ENCODE assay signal across 19 mouse cellular contexts in genomic region chr9:36989991-36990390, GRCm38 (mm10).
DNase-seq lines count a peak whose midpoint lies in the region; ATAC-seq and TF ChIP-seq lines count a peak whose summit lies in the region.
"Had no signal": no experiment of that assay in that cellular context is flagged by ENCODE, and none has a peak within 500 bp of the region (broad histone marks: within the 10 kb centered on the region; RNA-seq: fewer than 3 reads in every experiment).

No protein-coding gene starts in this region.

- WGBS in neural tube, embryonic 13.5 days, result 90% methylated on average over 3 of the region's 3 CpGs
- WGBS in neural tube, embryonic 15.5 days, result 90% methylated on average over 3 of the region's 3 CpGs

- peak; percentile 18; the same call in 1 of the 2 replicates for ATAC-seq in frontal cortex, adult (ENCODE audit: low TSS enrichment)
- ATAC-seq in neural tube, embryonic 13.5 days (ENCODE audit: low read depth), result no peak
- no peak for ATAC-seq in neural tube, embryonic 15.5 days (ENCODE audit: low FRiP score)

- H3K4me3 ChIP-seq in left cerebral cortex, adult 2 months, result no peak overlapping the region
- H3K4me3 ChIP-seq in neural tube, embryonic 13.5 days, result no peak overlapping the region
- H3K4me3 ChIP-seq in neural tube, embryonic 15.5 days (replicated peaks), result no peak overlapping the region
- H3K4me3 ChIP-seq: embryonic facial prominence, embryonic 13.5 days; embryonic facial prominence, embryonic 15.5 days; erythroblast, embryonic 14.5 days; forebrain, embryonic 10.5 days had no signal

- no peak overlapping the region for H3K4me2 ChIP-seq in neural tube, embryonic 13.5 days
- no peak overlapping the region for H3K4me2 ChIP-seq in neural tube, embryonic 15.5 days
- H3K4me2 ChIP-seq: embryonic facial prominence, embryonic 13.5 days; embryonic facial prominence, embryonic 15.5 days had no signal

- no peaks in the 10 kb centered on the region for H3K27me3 ChIP-seq in neural tube, embryonic 13.5 days
- no peaks in the 10 kb centered on the region for H3K27me3 ChIP-seq in neural tube, embryonic 15.5 days (replicated peaks)
- H3K27me3 ChIP-seq: embryonic facial prominence, embryonic 13.5 days; embryonic facial prominence, embryonic 15.5 days had no signal

- H3K36me3 ChIP-seq in neural tube, embryonic 13.5 days, result no peaks in the 10 kb centered on the region
- no peaks in the 10 kb centered on the region for H3K36me3 ChIP-seq in neural tube, embryonic 15.5 days
- H3K36me3 ChIP-seq: embryonic facial prominence, embryonic 13.5 days; embryonic facial prominence, embryonic 15.5 days had no signal

- peak overlapping the region; percentile 81 for H3K27ac ChIP-seq in left cerebral cortex, adult 2 months
- peak overlapping the region; percentile 61; the same call in 1 of the 2 replicates for H3K27ac ChIP-seq in neural tube, embryonic 13.5 days (replicated peaks)
- no peak overlapping the region for H3K27ac ChIP-seq in neural tube, embryonic 15.5 days (replicated peaks)
- H3K27ac ChIP-seq: embryonic facial prominence, embryonic 13.5 days; embryonic facial prominence, embryonic 15.5 days; forebrain, embryonic 10.5 days had no signal

- no peaks in the 10 kb centered on the region for H3K9me3 ChIP-seq in neural tube, embryonic 13.5 days
- no peaks in the 10 kb centered on the region for H3K9me3 ChIP-seq in neural tube, embryonic 15.5 days (replicated peaks)
- H3K9me3 ChIP-seq: embryonic facial prominence, embryonic 13.5 days; embryonic facial prominence, embryonic 15.5 days; forebrain, embryonic 10.5 days had no signal

- peaks cover 45% of the 10 kb centered on the region for H3K4me1 ChIP-seq in neural tube, embryonic 13.5 days (replicated peaks)
- H3K4me1 ChIP-seq in neural tube, embryonic 15.5 days, result peaks cover 23% of the 10 kb centered on the region

- no peak for TF ChIP-seq CTCF in left cerebral cortex, adult 2 months (IDR thresholded peaks at IDR 0.05)

- no peak for DNase-seq in frontal cortex, postnatal 25 days (ENCODE audit: low spot score in 2 of 2)
- DNase-seq in left cerebral cortex, adult 2 months (ENCODE audit: extremely low spot score in 1 of 2, low spot score in 2 of 2), result no peak
- no peak for DNase-seq in left cerebral cortex, postnatal 10 days (ENCODE audit: extremely low spot score in 1 of 2, low spot score in 2 of 2)
- DNase-seq in adrenal gland, postnatal 14 days, result no peak
- DNase-seq: adrenal gland, adult 2 months; cerebellum, adult 11 months; cerebellum, adult 18-20 months; cerebellum, adult 8-10 months; cerebellum, adult 9-11 months; cerebellum, postnatal 14 days; cerebellum, postnatal 36 days; embryo, embryonic 11 days had no signal

- H3K9ac ChIP-seq in neural tube, embryonic 13.5 days, result no peak overlapping the region
- no peak overlapping the region for H3K9ac ChIP-seq in neural tube, embryonic 15.5 days (replicated peaks)
- H3K9ac ChIP-seq: embryonic facial prominence, embryonic 15.5 days had no signal

- intact Hi-C loops in left cerebral cortex, adult 2 months (cut with DNase I), result loop anchor here (5.0 kb wide), 1 partner anchor 67 kb away; no protein-coding TSS in a partner anchor
- intact Hi-C loops in left cerebral cortex, postnatal 10 days (cut with DNase I), result no loop called here
